Mouse (Mus musculus) neural tube, embryonic 10.5 days (tissue): Measurements from ENCODE around the gene Sp1.

ENCODE experiments used
- DNase-seq: peaks from one replicate; pipeline ENCODE4 v3.0.0-alpha.2; 2017; ENCODE audit warnings: low spot score; ENCODE audit errors: extremely low spot score

The Sp1 gene

GRCm38 (mm10) chr15:102433173-102433572, 27.2 kb downstream of the Sp1 start:
- DNase-seq = no peak

DNA sequence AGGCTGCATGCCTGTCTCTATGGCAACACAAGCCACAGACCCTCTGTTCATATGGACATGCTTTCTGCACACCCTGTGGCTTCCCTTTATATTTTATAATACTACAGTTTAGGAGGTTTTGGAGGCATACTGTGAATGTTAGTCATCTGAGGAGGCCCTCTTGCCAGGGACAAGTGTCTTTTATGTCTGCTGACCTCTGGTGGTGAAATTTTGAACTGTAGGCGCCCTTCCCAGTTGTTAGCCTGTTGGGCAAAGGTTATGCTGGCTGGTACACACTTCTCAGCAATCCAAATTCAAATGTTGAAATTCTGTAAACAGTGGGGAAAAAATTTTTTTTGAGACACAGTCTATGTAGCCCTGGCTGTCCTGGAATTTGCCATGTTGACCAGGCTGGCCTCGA, 36.5 kb downstream of the Sp1 start:
- DNase-seq = peak; percentile 85

DNA sequence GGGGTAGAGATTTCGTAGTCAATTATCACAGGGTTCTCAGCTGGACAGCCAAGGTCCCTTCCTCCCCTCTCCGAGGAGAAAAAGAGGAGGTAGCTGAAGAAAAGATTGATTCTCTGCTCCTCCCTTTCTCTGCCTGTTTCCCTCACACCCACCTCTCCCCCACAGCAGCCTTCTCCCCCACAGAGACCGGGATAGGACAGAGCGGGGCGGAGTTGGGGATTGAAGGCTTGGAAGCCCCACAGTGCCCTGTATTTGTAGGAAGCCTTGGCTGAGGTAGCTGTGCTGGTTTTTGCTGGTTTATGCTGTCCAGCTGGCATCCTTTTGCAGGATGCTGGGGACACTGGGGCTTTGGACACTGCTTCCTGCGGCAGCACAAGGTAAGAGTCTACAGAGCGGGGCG, 39.2 kb downstream of the Sp1 start, which contains the start of gene Amhr2:
Gene Amhr2 (plus strand): TSS at position 222 of the 400 bp plus-strand sequence.
- DNase-seq = no peak

DNA sequence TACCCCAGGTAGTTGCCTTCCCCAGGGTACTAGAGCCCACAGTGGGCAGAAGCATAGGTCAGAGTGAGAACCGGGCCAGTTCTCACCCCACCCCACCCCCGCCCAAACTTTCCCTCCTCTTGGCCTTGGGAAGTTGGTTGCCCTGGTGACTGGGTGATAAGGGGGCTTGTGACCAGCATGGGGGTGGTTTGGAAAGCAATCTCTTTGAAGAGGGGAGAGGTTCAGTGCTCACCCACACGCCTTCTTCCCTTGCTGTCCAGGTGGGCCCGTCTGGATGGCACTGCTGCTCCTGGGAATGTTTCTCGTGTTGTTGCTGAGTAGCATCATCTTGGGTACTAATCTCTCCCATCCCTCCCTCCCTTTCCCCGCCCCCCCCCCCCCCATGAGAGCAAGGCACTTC, 40.5 kb downstream of the Sp1 start:
- no peak for DNase-seq

GRCm38 (mm10) chr15:102449366-102449765, 43.4 kb downstream of the Sp1 start:
- no peak for DNase-seq

DNA sequence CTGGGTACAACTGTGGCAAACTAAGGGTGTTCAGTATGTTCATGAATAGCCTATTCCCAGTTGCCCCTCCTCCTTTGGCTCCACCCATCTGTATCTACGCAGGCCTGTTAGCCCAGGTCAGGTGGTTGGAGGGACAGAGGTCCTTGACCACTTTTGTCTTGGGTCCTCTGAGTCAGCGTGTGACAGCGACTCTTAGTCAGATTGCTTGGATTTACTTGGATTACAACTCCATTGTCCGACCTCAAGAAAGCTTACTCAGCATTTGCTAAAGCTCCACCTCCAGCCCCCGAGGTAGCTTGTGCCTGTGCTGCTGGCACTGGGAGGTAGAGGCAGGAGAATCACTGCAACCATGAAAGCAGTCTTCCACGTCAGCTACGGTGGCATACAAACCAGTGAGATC, 45.0 kb downstream of the Sp1 start:
- no peak for DNase-seq

GRCm38 (mm10) chr15:102451666-102452430, 45.9 kb downstream of the Sp1 start:
- DNase-seq = no peak

- no peak for DNase-seq
These were observed 50.0 kb downstream of the Sp1 start for GRCm38 (mm10) chr15:102455993-102456392.

DNA sequence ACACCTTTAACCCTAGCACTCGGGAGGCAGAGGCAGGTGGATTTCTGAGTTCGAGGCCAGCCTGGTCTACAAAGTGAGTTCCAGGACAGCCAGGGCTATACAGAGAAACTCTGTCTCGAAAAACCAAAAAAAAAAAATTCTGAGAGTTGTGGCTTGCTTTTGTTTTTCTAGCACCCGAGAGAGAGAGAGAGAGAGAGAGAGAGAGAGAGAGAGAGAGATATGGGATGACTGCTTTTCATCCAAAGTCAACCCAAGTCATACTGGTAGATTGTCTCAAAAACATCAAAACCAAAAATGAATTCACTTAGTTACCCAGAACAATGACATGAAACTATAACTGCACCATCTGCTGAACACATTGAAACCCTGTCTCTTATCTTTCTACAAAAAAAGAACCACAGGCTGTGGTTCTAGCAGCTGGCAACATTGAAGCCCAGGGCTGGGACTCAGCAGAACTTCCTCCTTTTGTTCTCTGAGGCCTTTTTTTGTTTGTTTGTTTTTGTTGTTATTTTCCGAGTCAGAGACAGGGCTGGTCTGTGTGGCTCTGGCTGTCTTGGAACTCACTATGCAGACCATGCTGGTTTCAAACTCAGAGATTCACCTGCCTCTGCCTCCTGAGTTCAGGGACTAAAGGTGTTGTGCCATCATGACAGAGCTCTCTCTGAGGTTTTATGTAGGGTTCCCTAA, 52.2 kb downstream of the Sp1 start:
- DNase-seq = no peak

DNA sequence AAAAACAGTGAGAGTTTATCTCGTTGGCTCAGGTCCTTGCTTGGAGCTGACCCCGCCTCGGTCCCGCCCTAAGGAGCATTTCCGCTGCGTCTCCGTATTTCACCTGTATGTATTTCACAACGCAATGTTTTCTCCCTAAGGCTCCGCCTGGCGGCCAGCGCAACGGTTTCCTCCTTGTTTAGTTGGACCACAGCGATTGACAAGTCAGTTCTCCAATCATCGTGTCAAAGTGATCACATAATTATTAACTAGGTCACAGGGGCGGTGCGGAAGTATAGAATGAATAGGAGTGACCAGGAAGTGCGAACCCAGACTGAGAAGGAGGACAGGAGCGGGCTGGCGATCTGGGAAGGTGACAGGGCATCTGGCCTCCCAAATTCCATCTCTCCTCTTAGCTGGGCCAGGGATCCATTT, 53.0 kb downstream of the Sp1 start, which contains the start of gene Prr13:
Gene Prr13 (plus strand): TSS at position 125 of the 414 bp plus-strand sequence.
- peak; percentile 75 for DNase-seq

- DNase-seq = no peak
These were observed 53.4 kb downstream of the Sp1 start for GRCm38 (mm10) chr15:102459381-102459780.

- no peak for DNase-seq
These were observed 53.9 kb downstream of the Sp1 start for GRCm38 (mm10) chr15:102459847-102460246.

DNA sequence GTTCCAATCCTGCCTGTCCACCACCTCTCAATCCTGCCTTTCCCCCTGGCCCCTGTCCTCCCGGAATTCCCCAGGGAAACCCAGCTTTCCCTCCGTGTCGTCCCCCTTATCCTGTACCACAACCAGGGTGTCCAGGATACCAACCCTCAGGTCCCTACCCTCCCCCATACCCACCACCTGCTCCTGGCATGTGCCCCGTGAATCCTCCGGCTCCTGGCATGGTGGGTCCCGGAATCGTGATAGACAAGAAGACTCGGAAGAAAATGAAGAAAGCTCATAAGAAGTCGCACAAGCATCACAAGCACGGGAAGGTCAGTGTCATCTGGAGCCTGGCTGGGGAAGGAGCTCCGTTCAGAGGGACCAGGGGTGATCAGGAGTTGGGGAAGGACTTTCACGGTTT, 54.5 kb downstream of the Sp1 start:
- DNase-seq = no peak

GRCm38 (mm10) chr15:102460971-102461370, 55.0 kb downstream of the Sp1 start:
- no peak for DNase-seq

DNA sequence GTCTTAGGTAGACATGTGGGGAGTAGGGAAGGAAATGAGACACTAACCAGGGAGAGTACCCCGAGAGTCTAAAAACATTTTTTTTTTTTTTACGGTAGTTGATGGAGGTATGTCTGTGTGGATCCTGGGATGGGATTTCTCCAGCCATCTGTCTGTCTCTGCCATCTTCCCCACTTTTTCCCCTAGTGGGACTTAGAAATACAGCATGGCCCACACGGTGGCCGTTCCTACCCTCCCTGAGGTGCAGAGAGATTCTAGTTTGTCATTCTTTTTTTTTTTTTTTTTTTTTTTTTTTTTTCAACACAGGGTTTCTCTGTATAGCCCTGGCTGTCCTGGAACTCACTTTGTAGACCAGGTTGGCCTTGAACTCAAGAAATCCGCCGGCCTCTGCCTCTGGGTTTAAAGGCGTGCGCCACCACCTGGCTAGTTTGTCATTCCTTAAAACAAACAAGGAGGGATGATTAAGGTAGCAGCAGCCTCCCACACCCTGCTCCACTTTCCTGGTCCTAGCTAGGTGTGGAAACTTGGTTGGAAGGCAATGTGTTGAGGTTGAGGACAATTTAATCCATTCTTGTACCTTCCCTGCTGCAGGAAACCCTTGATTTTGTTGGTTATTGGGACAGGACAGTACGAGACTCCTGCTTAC, 55.6 kb downstream of the Sp1 start:
- DNase-seq = no peak

- DNase-seq = no peak
These were observed 57.7 kb downstream of the Sp1 start for GRCm38 (mm10) chr15:102463666-102464065.

DNA sequence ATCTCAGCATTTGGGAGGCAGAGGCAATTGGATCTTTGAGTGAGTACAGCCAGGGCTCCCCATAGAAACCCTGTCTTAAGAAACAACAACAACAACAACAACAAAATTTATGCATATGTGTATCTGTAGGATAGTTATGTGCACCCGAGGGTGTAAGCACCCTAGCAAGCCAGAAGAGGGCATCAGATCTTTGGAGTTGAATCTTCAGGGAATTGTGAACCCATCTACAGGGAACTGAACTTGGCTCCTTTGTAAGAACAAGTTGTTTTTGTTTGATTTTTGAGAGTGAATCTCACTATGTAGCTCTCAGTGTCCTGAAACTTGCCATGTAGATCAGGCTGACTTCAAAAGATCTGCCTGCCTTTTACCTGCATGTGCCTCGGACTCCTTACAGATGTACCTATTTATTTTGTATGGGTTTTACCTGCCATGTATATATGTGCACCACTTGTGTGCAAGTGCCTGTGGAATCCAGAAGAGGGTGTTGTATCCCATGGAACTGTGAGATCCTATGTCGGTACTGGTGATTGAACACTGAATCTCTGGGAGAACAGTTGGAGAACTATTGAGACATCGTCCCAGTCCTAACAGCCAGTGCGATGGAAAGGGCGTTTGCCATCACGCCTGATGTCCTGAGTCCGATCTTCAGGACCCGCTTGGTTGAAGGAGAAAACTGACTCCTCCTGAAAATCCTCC, 62.9 kb downstream of the Sp1 start:
- DNase-seq = no peak

DNA sequence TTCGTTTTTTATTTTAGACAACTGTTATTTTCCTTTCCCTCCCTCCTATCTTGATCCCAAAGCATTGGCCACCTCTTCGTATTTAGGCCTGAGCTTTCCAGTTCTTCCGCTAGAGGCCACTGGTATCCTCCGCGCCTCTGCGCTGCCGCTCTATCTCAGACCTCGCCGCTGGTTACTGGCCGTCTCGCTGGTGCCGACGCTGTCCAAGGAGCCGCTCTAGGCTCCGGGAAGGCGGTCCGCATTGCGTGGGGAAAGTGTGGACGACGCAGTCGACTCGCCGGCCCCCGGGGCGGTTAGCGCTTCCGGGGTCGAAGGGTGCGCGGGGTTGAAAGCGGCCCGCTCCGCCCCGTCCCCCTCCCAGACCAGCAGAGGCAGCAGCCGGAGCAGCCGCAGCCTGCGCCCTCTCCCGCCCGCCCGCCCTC, 64.3 kb downstream of the Sp1 start, which contains the start of gene Pcbp2:
Gene Pcbp2 (plus strand): TSS at position 357 of the 422 bp plus-strand sequence.
- DNase-seq = peak; percentile 94

- peak; percentile 89 for DNase-seq
These were observed 64.8 kb downstream of the Sp1 start for GRCm38 (mm10) chr15:102470605-102471294.

DNA sequence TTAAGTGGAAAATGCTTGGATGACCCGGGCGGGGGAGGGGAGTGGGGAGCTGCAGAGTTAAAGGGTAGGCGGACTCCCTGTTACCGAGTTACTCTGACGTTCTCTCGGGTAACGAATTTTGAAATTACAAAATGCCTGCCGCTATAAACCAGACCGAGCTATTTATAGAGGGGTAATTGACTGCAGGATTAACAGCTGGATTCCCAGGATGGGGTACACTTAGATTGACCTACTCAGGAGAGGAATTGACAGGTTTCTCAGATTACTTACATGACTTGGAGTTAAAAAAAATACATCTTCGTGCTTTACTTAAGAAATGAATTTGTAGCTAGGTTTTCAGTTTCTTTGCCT, 65.3 kb downstream of the Sp1 start:
- no peak for DNase-seq

DNA sequence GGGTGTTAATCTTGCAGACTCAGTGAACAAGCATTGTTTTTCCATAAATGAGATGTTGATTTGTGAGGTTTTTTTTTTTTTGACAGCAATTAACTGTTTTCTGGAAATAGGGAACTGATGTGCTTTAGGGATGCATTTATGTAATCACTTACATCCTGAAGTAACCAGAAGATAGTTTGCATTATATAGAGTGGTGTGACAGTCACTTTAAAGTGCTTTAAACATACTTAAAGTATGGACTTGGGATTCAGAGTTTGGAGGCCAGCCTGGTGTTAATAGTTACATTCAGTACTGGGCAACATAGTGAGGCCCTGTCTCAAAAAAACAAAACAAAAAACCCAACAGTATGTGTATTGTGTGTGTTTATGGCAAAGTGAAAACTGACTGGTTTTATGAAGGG, 65.8 kb downstream of the Sp1 start:
- no peak for DNase-seq
